In the genomic region with DNA sequence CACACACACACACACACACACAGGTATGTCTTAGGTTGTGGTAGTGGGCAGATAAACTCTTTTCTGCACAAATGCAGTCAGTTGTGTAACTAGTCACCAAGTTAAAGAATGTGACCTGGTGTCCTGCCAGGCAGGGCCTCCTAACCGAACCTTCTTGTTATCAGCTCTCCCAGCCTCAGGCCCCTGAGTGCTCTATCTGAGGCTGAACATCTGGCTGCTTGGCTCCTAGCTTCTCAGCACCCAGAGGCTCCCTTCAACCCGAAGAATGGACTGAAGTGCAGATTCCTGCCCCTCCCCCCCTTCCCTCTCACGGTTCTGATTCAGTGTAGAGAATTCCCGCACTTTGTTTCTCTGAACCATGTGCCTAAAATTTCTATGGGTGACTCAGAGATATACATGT, we compare ENCODE assay signal across 8 mouse cellular contexts. TPM values are rescaled to one million over a fixed set of nuclear protein-coding genes. Genes with fewer than 3 reads are reported as not detected.
DNase-seq lines count a peak whose midpoint lies in the region; ATAC-seq and TF ChIP-seq lines count a peak whose summit lies in the region.

No protein-coding gene starts in this region.

- H3K4me3 ChIP-seq in heart, embryonic 15.5 days, result peak overlapping the region; percentile 4; the same call in 1 of the 2 replicates
- peak overlapping the region; percentile 99 for H3K4me3 ChIP-seq in liver, embryonic 11.5 days (ENCODE audit: low read depth, low read length)
- no peak overlapping the region for H3K4me3 ChIP-seq in cerebellum, adult 2 months (replicated peaks; ENCODE audit: insufficient read depth, low read depth, low read length)

- 4% methylated on average over 4 of the region's 4 CpGs for WGBS in heart, embryonic 15.5 days
- 4% methylated on average over 4 of the region's 4 CpGs for WGBS in liver, embryonic 11.5 days
- WGBS in cerebellum, adult 2 months, result 31% methylated on average over 4 of the region's 4 CpGs

- H3K27me3 ChIP-seq in heart, embryonic 15.5 days, result no peaks in the 10 kb centered on the region
- no peaks in the 10 kb centered on the region for H3K27me3 ChIP-seq in liver, embryonic 11.5 days (replicated peaks; ENCODE audit: control insufficient read depth, insufficient read depth, low read length)
- H3K27me3 ChIP-seq in cerebellum, adult 2 months (ENCODE audit: control insufficient read depth, insufficient read depth, low read length), result no peaks in the 10 kb centered on the region

- ATAC-seq in heart, embryonic 15.5 days (replicated peaks; ENCODE audit: insufficient number of reproducible peaks, insufficient read depth, low FRiP score, low read depth), result no peak
- ATAC-seq in liver, embryonic 11.5 days (replicated peaks; ENCODE audit: low FRiP score), result peak; percentile 80

- TF ChIP-seq POLR2A in cerebellum, adult 2 months (IDR thresholded peaks at IDR 0.05; ENCODE audit: borderline replicate concordance, insufficient read depth, low read length), result no peak

- peak; percentile 37 for DNase-seq in adrenal gland, adult 2 months
- no peak for DNase-seq in adrenal gland, postnatal 4 days (ENCODE audit: low spot score in 2 of 2)
- DNase-seq in MEL-GATA-1-ER (ENCODE audit: extremely low read depth, low read depth), result peak; percentile 99
- DNase-seq in liver, embryonic 11.5 days (ENCODE audit: low spot score), result peak; percentile 76
- no peak for DNase-seq in layer of hippocampus, adult 9-11 months
- DNase-seq in cerebellum, adult 2 months, result no peak
- no peak for DNase-seq in gastrocnemius, adult 8-10 months (ENCODE audit: low spot score in 2 of 2)

- H3K27ac ChIP-seq in heart, embryonic 15.5 days, result peak overlapping the region; percentile 97
- peak overlapping the region; percentile 94 for H3K27ac ChIP-seq in liver, embryonic 11.5 days (ENCODE audit: low read depth, low read length)
- no peak overlapping the region for H3K27ac ChIP-seq in cerebellum, adult 2 months (ENCODE audit: insufficient read depth, low read length)

- peak overlapping the region; percentile 67 for H3K4me2 ChIP-seq in heart, embryonic 15.5 days
- peak overlapping the region; percentile 79 for H3K4me2 ChIP-seq in liver, embryonic 11.5 days

- no peaks in the 10 kb centered on the region for H3K9me3 ChIP-seq in heart, embryonic 15.5 days (replicated peaks)
- no peaks in the 10 kb centered on the region for H3K9me3 ChIP-seq in liver, embryonic 11.5 days (ENCODE audit: control insufficient read depth, low read length)

- H3K4me1 ChIP-seq in heart, embryonic 15.5 days (replicated peaks), result peaks cover 66% of the 10 kb centered on the region
- peaks cover 59% of the 10 kb centered on the region for H3K4me1 ChIP-seq in liver, embryonic 11.5 days (replicated peaks; ENCODE audit: control insufficient read depth, insufficient read depth, low read length)
- H3K4me1 ChIP-seq in cerebellum, adult 2 months (ENCODE audit: control insufficient read depth, insufficient read depth, low read length), result no peaks in the 10 kb centered on the region; the same call in none of the 2 replicates

- H3K9ac ChIP-seq in heart, embryonic 15.5 days, result no peak overlapping the region
- peak overlapping the region; percentile 72 for H3K9ac ChIP-seq in liver, embryonic 11.5 days (ENCODE audit: low read depth, low read length)

- H3K36me3 ChIP-seq in heart, embryonic 15.5 days, result no peaks in the 10 kb centered on the region
- H3K36me3 ChIP-seq in liver, embryonic 11.5 days (ENCODE audit: control insufficient read depth, insufficient read depth, low read length), result peaks cover 5% of the 10 kb centered on the region; the same call in 1 of the 2 replicates

- no peak for TF ChIP-seq CTCF in cerebellum, adult 2 months (IDR thresholded peaks at IDR 0.05; ENCODE audit: borderline replicate concordance, insufficient read depth, low read depth, low read length)

RNA-seq across cellular contexts. Expression of gene Nadk2, which starts 3.6 kb away (rescaled TPM):
- total RNA-seq in adrenal gland, adult 2 months (2021), result 10 to 100 TPM; 56.3 to 57.9 TPM
- 13.7 and 17.3 TPM in 2 replicates for polyA plus RNA-seq in adrenal gland, adult 2 months (2012; rRNA removed)
- total RNA-seq in adrenal gland, postnatal 4 days (2021), result 10 to 100 TPM; 90.3 to 90.6 TPM
- polyA plus RNA-seq in heart, embryonic 15.5 days (2015; fragmentation: Nextera tagmentation; extraction: Ambion mirVana), result 43.7 TPM in 2 replicates
- polyA plus RNA-seq in liver, embryonic 11.5 days (2014; fragmentation: Nextera tagmentation; extraction: Ambion mirVana), result 122 and 148 TPM in 2 replicates
- 60.8 and 64.3 TPM in 2 replicates for polyA plus RNA-seq in cerebellum, adult 2 months (2012; rRNA removed)
- total RNA-seq in gastrocnemius, adult 8-10 months (2022), result 10 to 100 TPM; 30.8 to 41.8 (median 37.9) TPM

Comparison
In these comparisons a context has a peak if more than half of its experiments do, and no peak if none do; other contexts are left out.
1. DNase-seq: peak in adrenal gland, adult 2 months (single experiment), MEL-GATA-1-ER (single experiment) and liver, embryonic 11.5 days (single experiment); none in adrenal gland, postnatal 4 days (0 of 2), layer of hippocampus, adult 9-11 months (single experiment), cerebellum, adult 2 months (0 of 2) and gastrocnemius, adult 8-10 months (0 of 2).